8 mouse cellular contexts compared by ENCODE assay signal in genomic region chr1:143730899-143731298, GRCm38 (mm10). TPM values are rescaled to one million over a fixed set of nuclear protein-coding genes. Genes with fewer than 3 reads are reported as not detected.
DNase-seq lines count a peak whose midpoint lies in the region; ATAC-seq lines count a peak whose summit lies in the region.

No protein-coding gene starts in this region.

- H3K4me3 ChIP-seq in liver, embryonic 11.5 days (ENCODE audit: low read depth, low read length): no peak overlapping the region
- H3K4me3 ChIP-seq in hindbrain, embryonic 16.5 days (ENCODE audit: low read length): no peak overlapping the region

- no peak overlapping the region for H3K4me2 ChIP-seq in liver, embryonic 11.5 days
- no peak overlapping the region for H3K4me2 ChIP-seq in hindbrain, embryonic 16.5 days (ENCODE audit: low read length)

- WGBS in liver, embryonic 11.5 days: 67% methylated on average over 2 of the region's 2 CpGs
- 80% methylated on average over 2 of the region's 2 CpGs for WGBS in hindbrain, embryonic 16.5 days

- H3K9ac ChIP-seq in liver, embryonic 11.5 days (ENCODE audit: low read depth, low read length): no peak overlapping the region
- H3K9ac ChIP-seq in hindbrain, embryonic 16.5 days (ENCODE audit: low read depth, low read length): no peak overlapping the region

- ATAC-seq in liver, embryonic 11.5 days (replicated peaks; ENCODE audit: low FRiP score): peak; percentile 60; the same call in 1 of the 2 replicates
- ATAC-seq in hindbrain, embryonic 16.5 days: no peak

- peak; percentile 21 to 54 for DNase-seq in adrenal gland, postnatal 36 days
- DNase-seq in adrenal gland, adult 8-10 months: no peak
- peak; percentile 28 to 60 for DNase-seq in spleen, postnatal 4 days (ENCODE audit: low spot score in 2 of 2)
- no peak for DNase-seq in spleen, postnatal 14 days (ENCODE audit: low spot score in 2 of 2)
- DNase-seq in liver, embryonic 11.5 days (ENCODE audit: low spot score): no peak
- peak; percentile 7 to 26 for DNase-seq in thymus, postnatal 36 days
- DNase-seq in left cerebral cortex, adult 8-10 months (ENCODE audit: low spot score in 2 of 2): no peak

- H3K9me3 ChIP-seq in liver, embryonic 11.5 days (ENCODE audit: control insufficient read depth, low read length): no peaks in the 10 kb centered on the region
- no peaks in the 10 kb centered on the region for H3K9me3 ChIP-seq in hindbrain, embryonic 16.5 days (ENCODE audit: control insufficient read depth, low read length)

- H3K4me1 ChIP-seq in liver, embryonic 11.5 days (replicated peaks; ENCODE audit: control insufficient read depth, insufficient read depth, low read length): no peaks in the 10 kb centered on the region
- no peaks in the 10 kb centered on the region for H3K4me1 ChIP-seq in hindbrain, embryonic 16.5 days (ENCODE audit: control insufficient read depth, insufficient read depth, low read depth, low read length)

- H3K27me3 ChIP-seq in liver, embryonic 11.5 days (replicated peaks; ENCODE audit: control insufficient read depth, insufficient read depth, low read length): no peaks in the 10 kb centered on the region
- H3K27me3 ChIP-seq in hindbrain, embryonic 16.5 days (replicated peaks; ENCODE audit: control insufficient read depth, insufficient read depth, low read length): no peaks in the 10 kb centered on the region

- H3K36me3 ChIP-seq in liver, embryonic 11.5 days (ENCODE audit: control insufficient read depth, insufficient read depth, low read length): no peaks in the 10 kb centered on the region
- H3K36me3 ChIP-seq in hindbrain, embryonic 16.5 days (ENCODE audit: control insufficient read depth, insufficient read depth, low read length): no peaks in the 10 kb centered on the region

- no peak overlapping the region for H3K27ac ChIP-seq in liver, embryonic 11.5 days (ENCODE audit: low read depth, low read length)
- H3K27ac ChIP-seq in hindbrain, embryonic 16.5 days (ENCODE audit: low read depth, low read length): no peak overlapping the region

RNA-seq across cellular contexts. Expression of gene Glrx2, which starts 14.8 kb away (rescaled TPM):
- total RNA-seq in adrenal gland, postnatal 36 days (2021): 10 to 100 TPM; 79.0 to 99.3 TPM
- 100 to 1,000 TPM in 2 of 4 experiments, 10 to 100 TPM in 2; 81.6 to 107 (median 95.7) TPM for total RNA-seq in adrenal gland, adult 8-10 months (2022)
- polyA plus RNA-seq in liver, embryonic 11.5 days (2014; fragmentation: Nextera tagmentation; extraction: Ambion mirVana): 72.9 and 79.5 TPM in 2 replicates
- 114 and 123 TPM in 2 replicates for polyA plus RNA-seq in hindbrain, embryonic 16.5 days (2015; fragmentation: Nextera tagmentation; extraction: Ambion mirVana)
- 100 to 1,000 TPM in 3 of 4 experiments, 10 to 100 TPM in 1; 99.9 to 149 (median 112) TPM for total RNA-seq in left cerebral cortex, adult 8-10 months (2022)

RNA-seq across cellular contexts. Expression of gene Cdc73, which starts 28.2 kb away (rescaled TPM):
- 100 to 1,000 TPM in 1 of 2 experiments, 10 to 100 TPM in 1; 96.6 to 115 TPM for total RNA-seq in adrenal gland, postnatal 36 days (2021)
- total RNA-seq in adrenal gland, adult 8-10 months (2022): 100 to 1,000 TPM in 3 of 4 experiments, 10 to 100 TPM in 1; 90.9 to 134 (median 122) TPM
- 15.9 and 18.7 TPM in 2 replicates for polyA plus RNA-seq in liver, embryonic 11.5 days (2014; fragmentation: Nextera tagmentation; extraction: Ambion mirVana)
- polyA plus RNA-seq in hindbrain, embryonic 16.5 days (2015; fragmentation: Nextera tagmentation; extraction: Ambion mirVana): 7.7 and 12.2 TPM in 2 replicates
- total RNA-seq in left cerebral cortex, adult 8-10 months (2022): 10 to 100 TPM; 63.6 to 78.8 (median 68.0) TPM

RNA-seq across cellular contexts. Expression of gene Trove2, which starts 46.0 kb away (rescaled TPM):
- total RNA-seq in adrenal gland, postnatal 36 days (2021): 10 to 100 TPM; 15.1 to 17.9 TPM
- total RNA-seq in adrenal gland, adult 8-10 months (2022): 10 to 100 TPM; 14.6 to 25.7 (median 20.0) TPM
- polyA plus RNA-seq in liver, embryonic 11.5 days (2014; fragmentation: Nextera tagmentation; extraction: Ambion mirVana): 7.7 and 8.4 TPM in 2 replicates
- polyA plus RNA-seq in hindbrain, embryonic 16.5 days (2015; fragmentation: Nextera tagmentation; extraction: Ambion mirVana): 27.4 and 31.8 TPM in 2 replicates
- total RNA-seq in left cerebral cortex, adult 8-10 months (2022): 10 to 100 TPM; 26.5 to 29.2 (median 27.7) TPM

RNA-seq across cellular contexts. Expression of gene Uchl5, which starts 46.2 kb away (rescaled TPM):
- 10 to 100 TPM; 24.5 to 28.8 TPM for total RNA-seq in adrenal gland, postnatal 36 days (2021)
- total RNA-seq in adrenal gland, adult 8-10 months (2022): 10 to 100 TPM; 22.5 to 25.9 (median 24.3) TPM
- polyA plus RNA-seq in liver, embryonic 11.5 days (2014; fragmentation: Nextera tagmentation; extraction: Ambion mirVana): 141 and 150 TPM in 2 replicates
- 64.0 and 68.3 TPM in 2 replicates for polyA plus RNA-seq in hindbrain, embryonic 16.5 days (2015; fragmentation: Nextera tagmentation; extraction: Ambion mirVana)
- 10 to 100 TPM; 38.2 to 46.8 (median 41.6) TPM for total RNA-seq in left cerebral cortex, adult 8-10 months (2022)

Comparison
In these comparisons a context has a peak if more than half of its experiments do, and no peak if none do; other contexts are left out.
1. DNase-seq: peak in adrenal gland, postnatal 36 days (2 of 2), spleen, postnatal 4 days (2 of 2) and thymus, postnatal 36 days (2 of 2); none in adrenal gland, adult 8-10 months (single experiment), spleen, postnatal 14 days (0 of 2), liver, embryonic 11.5 days (single experiment) and left cerebral cortex, adult 8-10 months (0 of 2).